Mouse (Mus musculus) CH12.LX (cell line): ENCODE measurements around the gene Acot13.

Experiments used
- CHD1 ChIP-seq: IDR thresholded peaks from 2 replicates; pipeline ENCODE4 v1.6.1; 2012; ENCODE audit warnings: low read depth, low read length, improper control_type of control experiment, inconsistent platforms
- CTCF ChIP-seq, 2 experiments: IDR thresholded peaks in 1 of 2; conservative IDR thresholded peaks in 1 of 2; 2 replicates each; pipeline ENCODE4 v1.5.1; 2011 to 2012; ENCODE audit warnings: low read depth in 2 of 2, low read length in 2 of 2, improper control_type of control experiment in 1 of 2, inconsistent platforms in 1 of 2, mild to moderate bottlenecking in 1 of 2, moderate library complexity in 1 of 2
- JUND ChIP-seq: conservative IDR thresholded peaks from 2 replicates; pipeline ENCODE4 v1.6.1; 2011; ENCODE audit warnings: low read depth, low read length, improper control_type of control experiment
- MAFK ChIP-seq: IDR thresholded peaks from 2 replicates; pipeline ENCODE4 v1.6.1; 2011; ENCODE audit warnings: low read length, improper control_type of control experiment; ENCODE audit not compliant: insufficient replicate concordance
- MEF2A ChIP-seq: IDR thresholded peaks from 2 replicates; pipeline ENCODE4 v1.6.1; 2014; ENCODE audit warnings: low read depth, mild to moderate bottlenecking, inconsistent platforms, low read length, improper control_type of control experiment, borderline replicate concordance
- NRF1 ChIP-seq: IDR thresholded peaks from 2 replicates; pipeline ENCODE4 v1.6.1; 2014; ENCODE audit warnings: low read depth, mild to moderate bottlenecking, inconsistent platforms, low read length, improper control_type of control experiment, moderate library complexity
- POLR2A ChIP-seq: IDR thresholded peaks from 2 replicates; pipeline ENCODE4 v1.6.1; 2011; ENCODE audit warnings: low read depth, mild to moderate bottlenecking, improper control_type of control experiment, low read length
- POLR2AphosphoS2 ChIP-seq: IDR thresholded peaks from 2 replicates; pipeline ENCODE4 v1.6.1; 2011; ENCODE audit warnings: low read depth, low read length, improper control_type of control experiment
- ZC3H11A ChIP-seq: IDR thresholded peaks from 2 replicates; pipeline ENCODE4 v1.6.1; 2012; ENCODE audit warnings: low read depth, mild to moderate bottlenecking, inconsistent platforms, low read length, improper control_type of control experiment
- ZNF384 ChIP-seq: IDR thresholded peaks from 2 replicates; pipeline ENCODE4 v1.6.1; 2012; ENCODE audit warnings: low read depth, low read length, improper control_type of control experiment, inconsistent platforms

GRCm38 (mm10) chr13:24776146-24776844 is 55.0 kb downstream of the Acot13 start:
- TF ChIP-seq CTCF (conservative IDR thresholded peaks at IDR 0.05 in 1 of 2, IDR thresholded peaks at IDR 0.05 in 1 of 2; ENCODE audit: low read depth in 2 of 2, low read length in 2 of 2) (peak; percentile 70 to 87), ZNF384 (peak; percentile 93), MEF2A (0 out of 2 replicates have a peak, but pooled peaks have one; percentile 31), POLR2AphosphoS2 (no peak), POLR2A (0 out of 2 replicates have a peak, but pooled peaks have one; percentile 19), MAFK (no peak), CHD1 (no peak), NRF1 (peak; percentile 38; the same call in 1 of the 2 replicates), ZC3H11A (peak; percentile 25; the same call in 1 of the 2 replicates), JUND (no peak)
